Mouse (Mus musculus): ENCODE data around the gene Ikzf3. TPM values are rescaled to one million over a fixed set of nuclear protein-coding genes. Genes with fewer than 3 reads are reported as not detected.

Gene Ikzf3
- polyA plus RNA-seq, 1 experiment from 2014 or later: 0.13 TPM

GRCm38 (mm10) chr11:98469761-98470714, 75.8 kb downstream of the Ikzf3 start:
- no peaks in the 10 kb centered on the region for H3K9me3 ChIP-seq
- 69% methylated on average over 22 of the region's 22 CpGs for WGBS
- H3K4me1 ChIP-seq: no peaks in the 10 kb centered on the region
- H3K36me3 ChIP-seq: no peaks in the 10 kb centered on the region
- ATAC-seq (ENCODE audit: extremely low read depth, insufficient number of reproducible peaks, low FRiP score, low TSS enrichment): no peak
- H3K27ac ChIP-seq (replicated peaks): no peak overlapping the region
- no peak overlapping the region for H3K4me3 ChIP-seq
- H3K4me2 ChIP-seq: no peak overlapping the region
- no peak overlapping the region for H3K9ac ChIP-seq
- H3K27me3 ChIP-seq (replicated peaks): peaks cover 42% of the 10 kb centered on the region

- WGBS: 61% methylated on average over 6 of the region's 6 CpGs
- Histone ChIP-seq H3K36me3 (no peaks in the 10 kb centered on the region), H3K9ac (no peak overlapping the region), H3K27me3 (replicated peaks) (peaks cover 64% of the 10 kb centered on the region), H3K4me2 (no peak overlapping the region), H3K9me3 (no peaks in the 10 kb centered on the region), H3K27ac (replicated peaks) (no peak overlapping the region), H3K4me1 (no peaks in the 10 kb centered on the region), H3K4me3 (no peak overlapping the region)
- ATAC-seq (ENCODE audit: extremely low read depth, insufficient number of reproducible peaks, low FRiP score, low TSS enrichment): no peak
Measured at GRCm38 (mm10) chr11:98464516-98464915, 81.3 kb downstream of the Ikzf3 start.

GRCm38 (mm10) chr11:98463911-98464310, 81.9 kb downstream of the Ikzf3 start:
- Histone ChIP-seq H3K9me3 (no peaks in the 10 kb centered on the region), H3K4me2 (no peak overlapping the region), H3K36me3 (no peaks in the 10 kb centered on the region), H3K27me3 (replicated peaks) (peaks cover 67% of the 10 kb centered on the region), H3K4me1 (no peaks in the 10 kb centered on the region), H3K27ac (replicated peaks) (no peak overlapping the region), H3K4me3 (no peak overlapping the region), H3K9ac (no peak overlapping the region)
- ATAC-seq (ENCODE audit: extremely low read depth, insufficient number of reproducible peaks, low FRiP score, low TSS enrichment): no peak
- 86% methylated on average over 9 of the region's 9 CpGs for WGBS

GRCm38 (mm10) chr11:98462255-98462654, 83.6 kb downstream of the Ikzf3 start:
- Histone ChIP-seq H3K4me2 (no peak overlapping the region), H3K36me3 (no peaks in the 10 kb centered on the region), H3K4me3 (no peak overlapping the region), H3K9ac (no peak overlapping the region), H3K27ac (replicated peaks) (no peak overlapping the region), H3K9me3 (no peaks in the 10 kb centered on the region), H3K27me3 (replicated peaks) (peaks cover 66% of the 10 kb centered on the region), H3K4me1 (peaks cover 8% of the 10 kb centered on the region)
- WGBS: 82% methylated on average over 6 of the region's 6 CpGs
- ATAC-seq (ENCODE audit: extremely low read depth, insufficient number of reproducible peaks, low FRiP score, low TSS enrichment): no peak

GRCm38 (mm10) chr11:98461109-98461720, 84.6 kb downstream of the Ikzf3 start:
- 57% methylated on average over 6 of the region's 6 CpGs for WGBS
- Histone ChIP-seq H3K9me3 (no peaks in the 10 kb centered on the region), H3K4me2 (no peak overlapping the region), H3K4me3 (no peak overlapping the region), H3K36me3 (no peaks in the 10 kb centered on the region), H3K27me3 (replicated peaks) (peaks cover 63% of the 10 kb centered on the region), H3K27ac (replicated peaks) (no peak overlapping the region), H3K9ac (no peak overlapping the region), H3K4me1 (peaks cover 12% of the 10 kb centered on the region)
- no peak for ATAC-seq (ENCODE audit: extremely low read depth, insufficient number of reproducible peaks, low FRiP score, low TSS enrichment)

GRCm38 (mm10) chr11:98459860-98460259, 86.0 kb downstream of the Ikzf3 start:
- Histone ChIP-seq H3K4me2 (no peak overlapping the region), H3K27ac (replicated peaks) (no peak overlapping the region), H3K9me3 (no peaks in the 10 kb centered on the region), H3K9ac (no peak overlapping the region), H3K36me3 (no peaks in the 10 kb centered on the region), H3K27me3 (replicated peaks) (peaks cover 59% of the 10 kb centered on the region), H3K4me1 (peaks cover 12% of the 10 kb centered on the region), H3K4me3 (no peak overlapping the region)
- ATAC-seq (ENCODE audit: extremely low read depth, insufficient number of reproducible peaks, low FRiP score, low TSS enrichment): no peak
- 74% methylated on average over 9 of the region's 9 CpGs for WGBS

- Histone ChIP-seq H3K4me2 (no peak overlapping the region), H3K27me3 (replicated peaks) (peaks cover 61% of the 10 kb centered on the region), H3K27ac (replicated peaks) (no peak overlapping the region), H3K9me3 (no peaks in the 10 kb centered on the region), H3K4me3 (no peak overlapping the region), H3K36me3 (no peaks in the 10 kb centered on the region), H3K4me1 (peaks cover 12% of the 10 kb centered on the region), H3K9ac (0 out of 2 replicates have a peak overlapping the region, but pooled peaks have one; percentile 81)
- WGBS: 17% methylated on average over 11 of the region's 11 CpGs
- ATAC-seq (ENCODE audit: extremely low read depth, insufficient number of reproducible peaks, low FRiP score, low TSS enrichment): no peak
Measured at GRCm38 (mm10) chr11:98459071-98459741, 86.6 kb downstream of the Ikzf3 start.

- no peak for ATAC-seq (ENCODE audit: extremely low read depth, insufficient number of reproducible peaks, low FRiP score, low TSS enrichment)
- 4% methylated on average over 29 of the region's 30 CpGs for WGBS
Measured at GRCm38 (mm10) chr11:98458121-98458990, 87.5 kb downstream of the Ikzf3 start.

GRCm38 (mm10) chr11:98457367-98458120, 88.3 kb downstream of the Ikzf3 start:
- ATAC-seq (ENCODE audit: extremely low read depth, insufficient number of reproducible peaks, low FRiP score, low TSS enrichment): peak; percentile 77
- Histone ChIP-seq H3K4me1 (peaks cover 12% of the 10 kb centered on the region), H3K27me3 (replicated peaks) (peaks cover 69% of the 10 kb centered on the region), H3K27ac (replicated peaks) (no peak overlapping the region; the same call in 1 of the 2 replicates), H3K36me3 (no peaks in the 10 kb centered on the region), H3K4me2 (peak overlapping the region; percentile 93), H3K9ac (peak overlapping the region; percentile 81), H3K9me3 (no peaks in the 10 kb centered on the region), H3K4me3 (peak overlapping the region; percentile 70)
- WGBS: 1% methylated on average over 53 of the region's 64 CpGs

More at GRCm38 (mm10) chr11:98458121-98458990, 87.5 kb downstream of the Ikzf3 start:
- Histone ChIP-seq H3K9me3 (no peaks in the 10 kb centered on the region), H3K4me3 (peak overlapping the region; percentile 70), H3K27ac (replicated peaks) (no peak overlapping the region), H3K36me3 (no peaks in the 10 kb centered on the region), H3K4me1 (peaks cover 12% of the 10 kb centered on the region), H3K4me2 (peak overlapping the region; percentile 93), H3K27me3 (replicated peaks) (peaks cover 62% of the 10 kb centered on the region), H3K9ac (peak overlapping the region; percentile 81)

GRCm38 (mm10) chr11:98456945-98457344, 88.9 kb downstream of the Ikzf3 start:
- H3K36me3 ChIP-seq: no peaks in the 10 kb centered on the region
- WGBS: 15% methylated on average over 9 of the region's 9 CpGs
- H3K4me3 ChIP-seq: peak overlapping the region; percentile 70
- H3K27me3 ChIP-seq (replicated peaks): peaks cover 63% of the 10 kb centered on the region
- H3K4me1 ChIP-seq: peaks cover 12% of the 10 kb centered on the region
- H3K27ac ChIP-seq (replicated peaks): no peak overlapping the region; the same call in 1 of the 2 replicates
- no peaks in the 10 kb centered on the region for H3K9me3 ChIP-seq
- H3K4me2 ChIP-seq: peak overlapping the region; percentile 93
- H3K9ac ChIP-seq: peak overlapping the region; percentile 81
- no peak for ATAC-seq (ENCODE audit: extremely low read depth, insufficient number of reproducible peaks, low FRiP score, low TSS enrichment)

All from heart, embryonic 13.5 days (tissue).